Mouse (Mus musculus): ENCODE measurements around the gene Pisd.
"Not testable (repeated sequence)": the region's sequence is repeated elsewhere in the genome, so short reads cannot be mapped to it uniquely, and the experiment has no call there.

The Pisd gene

GRCm38 (mm10) chr5:32785313-32785915, at the start of gene Pisd:
TSS of gene Pisd (minus strand) at chr5:32785646.
- DNase-seq (ENCODE audit: low spot score): peak; percentile 94

GRCm38 (mm10) chr5:32834497-32834896, 49.1 kb upstream of the Pisd start:
- DNase-seq (ENCODE audit: low spot score): no peak

GRCm38 (mm10) chr5:32830054-32830453, 44.6 kb upstream of the Pisd start:
- no peak for DNase-seq (ENCODE audit: low spot score)

GRCm38 (mm10) chr5:32828766-32829165, 43.3 kb upstream of the Pisd start:
- not testable (repeated sequence) for DNase-seq (ENCODE audit: low spot score)

- no peak for DNase-seq (ENCODE audit: low spot score)
These were observed 41.6 kb upstream of the Pisd start, which contains the start of gene Gm20671 for GRCm38 (mm10) chr5:32827009-32827408. TSS of gene Gm20671 (minus strand) at chr5:32827109.

- DNase-seq (ENCODE audit: low spot score): no peak
These were observed 35.0 kb upstream of the Pisd start for GRCm38 (mm10) chr5:32820471-32820870.

- no peak for DNase-seq (ENCODE audit: low spot score)
These were observed 29.9 kb upstream of the Pisd start for GRCm38 (mm10) chr5:32815396-32815795.

GRCm38 (mm10) chr5:32786454-32786853, 1.0 kb upstream of the Pisd start:
- DNase-seq (ENCODE audit: low spot score): not testable (repeated sequence)

GRCm38 (mm10) chr5:32784726-32785125, 720 bp downstream of the Pisd start:
- no peak for DNase-seq (ENCODE audit: low spot score)

- no peak for DNase-seq (ENCODE audit: low spot score)
These were observed 3.9 kb downstream of the Pisd start for GRCm38 (mm10) chr5:32781596-32781995.

GRCm38 (mm10) chr5:32778168-32778567, 7.3 kb downstream of the Pisd start:
- no peak for DNase-seq (ENCODE audit: low spot score)

- no peak for DNase-seq (ENCODE audit: low spot score)
These were observed 13.1 kb downstream of the Pisd start for GRCm38 (mm10) chr5:32772361-32772760.

GRCm38 (mm10) chr5:32767636-32768373, 17.6 kb downstream of the Pisd start:
- no peak for DNase-seq (ENCODE audit: low spot score)

- DNase-seq (ENCODE audit: low spot score): no peak
These were observed 18.4 kb downstream of the Pisd start for GRCm38 (mm10) chr5:32767004-32767403.

GRCm38 (mm10) chr5:32761566-32762140, 23.8 kb downstream of the Pisd start:
- no peak for DNase-seq (ENCODE audit: low spot score)

- no peak for DNase-seq (ENCODE audit: low spot score)
These were observed 24.7 kb downstream of the Pisd start for GRCm38 (mm10) chr5:32760787-32761186.

GRCm38 (mm10) chr5:32760352-32760751, 25.1 kb downstream of the Pisd start:
- not testable (repeated sequence) for DNase-seq (ENCODE audit: low spot score)

GRCm38 (mm10) chr5:32759662-32760061, 25.8 kb downstream of the Pisd start:
- DNase-seq (ENCODE audit: low spot score): no peak

GRCm38 (mm10) chr5:32756141-32756540, 29.3 kb downstream of the Pisd start:
- no peak for DNase-seq (ENCODE audit: low spot score)

GRCm38 (mm10) chr5:32751736-32752135, 33.7 kb downstream of the Pisd start:
- DNase-seq (ENCODE audit: low spot score): no peak

GRCm38 (mm10) chr5:32748936-32749335, 36.5 kb downstream of the Pisd start:
- no peak for DNase-seq (ENCODE audit: low spot score)

GRCm38 (mm10) chr5:32747650-32748375, 37.6 kb downstream of the Pisd start:
- DNase-seq (ENCODE audit: low spot score): no peak
